Mouse (Mus musculus) urinary bladder, postnatal 0 days (tissue): ENCODE data around the gene Mael. TPM values are rescaled to one million over a fixed set of nuclear protein-coding genes. Genes with fewer than 3 reads are reported as not detected.

ENCODE experiments used
- polyA plus RNA-seq: library from polyadenylated mRNA; unstranded; fragments of >200 nt; fragmentation: Nextera tagmentation; extraction: Ambion mirVana; gene quantifications from 2 replicates; pipeline ENCODE4 v1.2.1, GENCODE M21; 2015

The Mael gene
- polyA plus RNA-seq, result not detected in 2 replicates

GRCm38 (mm10) chr1:166238315-166238969 is at the start of gene Mael:
TSS of gene Mael (minus strand) at chr1:166238747.

GRCm38 (mm10) chr1:166253898-166254894 is 15.6 kb upstream of the Mael start, which contains the start of gene Ildr2:
TSS of gene Ildr2 (plus strand) at chr1:166254139.

Other genes starting within 250 kb of the Mael start
- gene Pou2f1, start 236.1 kb downstream of the Mael start, polyA plus RNA-seq, result 3.3 and 5.8 TPM in 2 replicates
- 0.27 and 0.28 TPM in 2 replicates for gene Dusp27, start 110.8 kb downstream of the Mael start, polyA plus RNA-seq
- 15.0 and 18.4 TPM in 2 replicates for gene Gpa33, start 108.5 kb downstream of the Mael start, polyA plus RNA-seq
- gene Ildr2, start 15.4 kb upstream of the Mael start, polyA plus RNA-seq, result 1.9 and 3.0 TPM in 2 replicates
- gene Tada1, start 140.3 kb upstream of the Mael start, polyA plus RNA-seq, result 18.9 and 20.4 TPM in 2 replicates
- 4.5 and 4.9 TPM in 2 replicates for gene Pogk, start 171.1 kb upstream of the Mael start, polyA plus RNA-seq